Mouse (Mus musculus) lung, postnatal 0 days (tissue): ENCODE results near the gene Fmr1nb.

ENCODE experiments used
- CTCF ChIP-seq: IDR thresholded peaks from 2 replicates; pipeline ENCODE4 v1.5.1; 2016; ENCODE audit warnings: antibody characterized with exemption, mild to moderate bottlenecking
- EP300 ChIP-seq: IDR thresholded peaks from 2 replicates; pipeline ENCODE4 v1.6.1; 2016; ENCODE audit warnings: antibody characterized with exemption, mild to moderate bottlenecking, control low read depth

GRCm38 (mm10) chrX:68740088-68740487 lies 21.6 kb upstream of the Fmr1nb start:
- TF ChIP-seq CTCF = no peak
- TF ChIP-seq EP300 = no peak
